In the genomic region with DNA sequence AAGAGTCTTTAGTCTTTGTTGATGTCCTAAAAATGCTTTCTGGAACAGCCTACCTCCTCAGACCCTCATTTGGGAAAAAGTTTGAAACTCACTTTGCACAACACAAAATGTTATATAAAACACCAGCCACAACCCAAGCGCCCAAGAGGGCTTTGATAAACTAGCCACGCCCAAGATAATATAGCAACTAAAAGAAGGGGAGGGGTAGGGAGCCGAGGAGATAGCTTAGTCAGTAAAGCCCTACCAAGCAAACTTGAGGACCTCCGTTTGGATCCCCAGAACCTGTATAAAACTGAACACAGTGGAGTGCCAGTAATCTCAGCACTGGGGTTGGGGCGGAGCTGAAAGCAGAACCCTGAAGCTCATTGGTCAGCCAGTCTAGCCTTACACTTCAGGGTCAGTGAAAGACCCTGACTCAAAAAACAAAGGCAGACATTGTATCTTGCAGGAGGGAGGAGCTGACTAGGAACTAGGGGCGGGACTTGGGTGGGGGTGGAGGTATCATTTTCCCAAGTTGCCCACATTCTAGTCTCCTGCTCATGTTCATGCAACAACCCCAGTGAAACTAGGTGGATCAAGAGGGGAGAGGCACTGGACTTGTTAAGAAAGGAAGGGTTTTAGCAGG, we compare ENCODE assay signal across 10 mouse cellular contexts. TPM values are rescaled to one million over a fixed set of nuclear protein-coding genes. Genes with fewer than 3 reads are reported as not detected.
DNase-seq lines count a peak whose midpoint lies in the region; ATAC-seq and TF ChIP-seq lines count a peak whose summit lies in the region.
"Had no signal": no experiment of that assay in that cellular context is flagged by ENCODE, and none has a peak within 500 bp of the region (broad histone marks: within the 10 kb centered on the region; RNA-seq: fewer than 3 reads in every experiment).

No protein-coding gene starts in this region.

- no peak for TF ChIP-seq CTCF in midbrain, postnatal 0 days (IDR thresholded peaks at IDR 0.05)

- ATAC-seq in midbrain, embryonic 12.5 days (ENCODE audit: low FRiP score, low read depth): peak; percentile 90
- ATAC-seq in midbrain, postnatal 0 days (ENCODE audit: low FRiP score): no peak
- peak; percentile 41; the same call in 1 of the 2 replicates for ATAC-seq in limb, embryonic 14.5 days (ENCODE audit: low FRiP score, low read depth)

- H3K4me3 ChIP-seq in midbrain, embryonic 12.5 days: no peak overlapping the region
- H3K4me3 ChIP-seq in midbrain, postnatal 0 days (ENCODE audit: low read depth, low read length): no peak overlapping the region
- H3K4me3 ChIP-seq in forebrain, embryonic 10.5 days: peak overlapping the region; percentile 53; the same call in 1 of the 2 replicates
- no peak overlapping the region for H3K4me3 ChIP-seq in limb, embryonic 14.5 days (replicated peaks; ENCODE audit: low read length)

- WGBS in midbrain, embryonic 12.5 days: 29% methylated on average over 6 of the region's 6 CpGs
- WGBS in midbrain, postnatal 0 days: 43% methylated on average over 6 of the region's 6 CpGs
- WGBS in forebrain, embryonic 10.5 days: 20% methylated on average over 6 of the region's 6 CpGs
- WGBS in limb, embryonic 14.5 days: 46% methylated on average over 6 of the region's 6 CpGs

- 0 out of 2 replicates have a peak overlapping the region, but pooled peaks have one; percentile 35 for H3K27ac ChIP-seq in midbrain, embryonic 12.5 days (replicated peaks)
- no peak overlapping the region for H3K27ac ChIP-seq in midbrain, postnatal 0 days (ENCODE audit: low read depth, low read length)
- H3K27ac ChIP-seq in forebrain, embryonic 10.5 days: peak overlapping the region; percentile 89
- 0 out of 2 replicates have a peak overlapping the region, but pooled peaks have one; percentile 52 for H3K27ac ChIP-seq in limb, embryonic 14.5 days (replicated peaks; ENCODE audit: low read depth, low read length)

- no peak for TF ChIP-seq POLR2A in limb, embryonic 14.5 days (IDR thresholded peaks at IDR 0.05; ENCODE audit: borderline replicate concordance, extremely low read depth, insufficient read depth, insufficient read length)

- no peak overlapping the region for H3K4me2 ChIP-seq in midbrain, embryonic 12.5 days (replicated peaks)
- H3K4me2 ChIP-seq in midbrain, postnatal 0 days (ENCODE audit: low read depth, low read length, poor library complexity, severe bottlenecking): no peak overlapping the region
- peak overlapping the region; percentile 59 for H3K4me2 ChIP-seq in limb, embryonic 14.5 days (replicated peaks; ENCODE audit: low read depth, low read length, severe bottlenecking)

- H3K9ac ChIP-seq in midbrain, embryonic 12.5 days (replicated peaks): no peak overlapping the region
- no peak overlapping the region for H3K9ac ChIP-seq in midbrain, postnatal 0 days (replicated peaks; ENCODE audit: low read length, poor library complexity, severe bottlenecking)
- H3K9ac ChIP-seq in limb, embryonic 14.5 days (ENCODE audit: low read depth, low read length, severe bottlenecking): no peak overlapping the region

- DNase-seq in midbrain, postnatal 0 days (ENCODE audit: low spot score): no peak
- peak; percentile 65 for DNase-seq in forebrain, embryonic 10.5 days (ENCODE audit: extremely low spot score, low spot score)
- no peak for DNase-seq in limb, embryonic 14.5 days (ENCODE audit: low spot score)
- DNase-seq in yolk sac, embryonic 10.5 days (ENCODE audit: low spot score): peak; percentile 31
- DNase-seq in adrenal gland, postnatal 36 days: no peak
- no peak for DNase-seq in cerebellum, postnatal 25 days
- DNase-seq in spleen, postnatal 36 days (ENCODE audit: low spot score in 2 of 2): no peak
- DNase-seq: left cerebral cortex, postnatal 4 days had no signal

- peaks cover 15% of the 10 kb centered on the region for H3K4me1 ChIP-seq in midbrain, embryonic 12.5 days
- no peaks in the 10 kb centered on the region for H3K4me1 ChIP-seq in midbrain, postnatal 0 days (ENCODE audit: insufficient read depth, low read length)
- peaks cover 36% of the 10 kb centered on the region for H3K4me1 ChIP-seq in forebrain, embryonic 10.5 days
- peaks cover 11% of the 10 kb centered on the region for H3K4me1 ChIP-seq in limb, embryonic 14.5 days (ENCODE audit: control insufficient read depth, insufficient read depth, low read length)

- H3K9me3 ChIP-seq in midbrain, embryonic 12.5 days: 0 out of 2 replicates have a peak, but pooled peaks cover 4% of the 10 kb centered on the region
- H3K9me3 ChIP-seq in midbrain, postnatal 0 days (ENCODE audit: low read length): no peaks in the 10 kb centered on the region
- H3K9me3 ChIP-seq in forebrain, embryonic 10.5 days: peaks cover 6% of the 10 kb centered on the region; the same call in 1 of the 2 replicates
- 0 out of 2 replicates have a peak, but pooled peaks cover 4% of the 10 kb centered on the region for H3K9me3 ChIP-seq in limb, embryonic 14.5 days (ENCODE audit: control insufficient read depth, low read length)
- H3K9me3 ChIP-seq: heart, embryonic 15.5 days had no signal

- 0 out of 2 replicates have a peak, but pooled peaks cover 4% of the 10 kb centered on the region for H3K27me3 ChIP-seq in midbrain, embryonic 12.5 days
- no peaks in the 10 kb centered on the region for H3K27me3 ChIP-seq in midbrain, postnatal 0 days (ENCODE audit: insufficient read depth, low read length)
- no peaks in the 10 kb centered on the region for H3K27me3 ChIP-seq in forebrain, embryonic 10.5 days (ENCODE audit: poor library complexity, severe bottlenecking)
- H3K27me3 ChIP-seq in limb, embryonic 14.5 days (ENCODE audit: control insufficient read depth, insufficient read depth, low read length): no peaks in the 10 kb centered on the region
- H3K27me3 ChIP-seq: heart, embryonic 15.5 days had no signal

- H3K36me3 ChIP-seq in midbrain, embryonic 12.5 days: no peaks in the 10 kb centered on the region
- no peaks in the 10 kb centered on the region for H3K36me3 ChIP-seq in midbrain, postnatal 0 days (ENCODE audit: insufficient read depth, low read length)
- H3K36me3 ChIP-seq in forebrain, embryonic 10.5 days (replicated peaks): no peaks in the 10 kb centered on the region
- H3K36me3 ChIP-seq in limb, embryonic 14.5 days (ENCODE audit: control insufficient read depth, insufficient read depth, low read length): no peaks in the 10 kb centered on the region
- H3K36me3 ChIP-seq: heart, embryonic 15.5 days had no signal

RNA-seq across cellular contexts. Expression of a gene that starts 6.6 kb away (rescaled TPM):
- polyA plus RNA-seq in midbrain, embryonic 12.5 days (2016; fragmentation: Nextera tagmentation; extraction: Ambion mirVana): 12.0 and 16.2 TPM in 2 replicates
- 13.3 and 16.0 TPM in 2 replicates for total RNA-seq in midbrain, postnatal 0 days (2014; rRNA removed)
- 6.8 and 8.6 TPM in 2 replicates for polyA plus RNA-seq in midbrain, postnatal 0 days (2015; fragmentation: Nextera tagmentation; extraction: Ambion mirVana)
- polyA plus RNA-seq in forebrain, embryonic 10.5 days (2016; fragmentation: Nextera tagmentation; extraction: Ambion mirVana): 6.3 and 7.2 TPM in 2 replicates
- polyA plus RNA-seq in limb, embryonic 14.5 days (2012; rRNA removed): 12.1 and 14.8 TPM in 2 replicates
- polyA plus RNA-seq in limb, embryonic 14.5 days (2014; fragmentation: Nextera tagmentation; extraction: Ambion mirVana): 6.7 and 6.9 TPM in 2 replicates
- total RNA-seq in adrenal gland, postnatal 36 days (2021): 10 to 100 TPM; 44.6 to 85.9 TPM

Comparison
In these comparisons a context has a peak if more than half of its experiments do, and no peak if none do; other contexts are left out.
1. DNase-seq: peak in forebrain, embryonic 10.5 days (single experiment) and yolk sac, embryonic 10.5 days (single experiment); none in midbrain, postnatal 0 days (single experiment), limb, embryonic 14.5 days (single experiment), adrenal gland, postnatal 36 days (0 of 2), cerebellum, postnatal 25 days (0 of 2) and spleen, postnatal 36 days (0 of 2).